Mouse (Mus musculus) urinary bladder, adult 2 months (tissue): ENCODE results near the gene Gm6121. TPM values are rescaled to one million over a fixed set of nuclear protein-coding genes. Genes with fewer than 3 reads are reported as not detected.
"Not testable (repeated sequence)": the region's sequence is repeated elsewhere in the genome, so short reads cannot be mapped to it uniquely, and the experiment has no call there.

Source experiments
- DNase-seq: peaks from one replicate; pipeline ENCODE4 v3.0.0; 2022; ENCODE audit warnings: low spot score
- polyA plus RNA-seq: library from polyadenylated mRNA; depleted of rRNA; stranded (reverse); fragments of >200 nt; gene quantifications from 2 replicates; pipeline ENCODE4 v1.2.3, GENCODE M21; 2012; rRNA removed

Gm6121 gene
- not detected in 2 replicates for polyA plus RNA-seq

GRCm38 (mm10) chrX:26935597-26935996, at the start of gene Gm6121:
TSS of gene Gm6121 (minus strand) at chrX:26935697.
- not testable (repeated sequence) for DNase-seq

Other genes starting within 250 kb of the Gm6121 start
- gene Gm14525, start 233.1 kb downstream of the Gm6121 start, polyA plus RNA-seq, result not detected in 2 replicates